Mouse (Mus musculus): ENCODE measurements around the gene Rsph9.

Rsph9 gene

DNA sequence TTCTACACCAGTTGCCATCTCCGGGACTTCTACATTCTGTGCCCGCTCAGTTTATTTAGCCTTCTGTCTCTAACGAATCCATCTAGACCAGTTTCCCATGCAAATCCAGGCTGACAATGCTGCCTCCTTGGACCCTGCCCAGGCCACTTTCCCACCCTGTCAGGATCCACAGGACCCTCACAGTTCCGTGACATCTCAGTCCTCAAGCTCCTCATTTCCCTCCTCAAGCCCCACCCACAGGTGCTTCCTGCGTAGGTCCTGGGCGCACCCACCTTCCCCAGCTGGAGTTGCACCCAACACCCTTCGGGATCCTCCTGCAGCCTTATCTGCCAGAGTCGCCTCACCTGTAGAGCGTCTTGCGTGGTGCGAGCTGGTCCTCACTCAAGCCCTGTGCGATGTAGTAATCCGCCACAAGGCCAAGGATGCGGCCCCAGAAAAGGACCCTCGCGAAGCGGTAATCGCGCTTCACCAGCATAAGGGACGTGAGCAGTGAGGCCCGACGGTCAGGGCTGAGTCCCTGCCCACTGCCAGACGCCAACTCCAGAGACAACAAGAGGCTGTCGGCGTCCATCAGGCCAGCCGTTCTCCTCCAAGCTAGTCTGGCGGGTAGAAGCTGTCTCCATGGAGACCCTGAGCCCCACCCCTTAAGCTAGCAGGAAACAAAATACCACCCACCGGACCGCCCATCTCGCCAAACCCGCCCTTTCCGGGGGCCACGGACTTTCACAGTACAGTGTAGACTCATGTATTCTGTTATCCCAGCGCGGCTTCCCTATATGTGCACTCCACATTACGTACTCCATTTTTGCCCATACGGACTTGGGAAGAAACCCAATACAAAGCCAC is at the start of gene Rsph9:
Gene Rsph9 (minus strand): TSS at position 639 of the 846 bp plus-strand sequence.
- DNase-seq: peak; percentile 91 to 94

- DNase-seq: no peak
Observed at GRCm38 (mm10) chr17:46188829-46189228, 44.8 kb upstream of the Rsph9 start.

GRCm38 (mm10) chr17:46182273-46182672 is 38.3 kb upstream of the Rsph9 start:
- no peak for DNase-seq

DNA sequence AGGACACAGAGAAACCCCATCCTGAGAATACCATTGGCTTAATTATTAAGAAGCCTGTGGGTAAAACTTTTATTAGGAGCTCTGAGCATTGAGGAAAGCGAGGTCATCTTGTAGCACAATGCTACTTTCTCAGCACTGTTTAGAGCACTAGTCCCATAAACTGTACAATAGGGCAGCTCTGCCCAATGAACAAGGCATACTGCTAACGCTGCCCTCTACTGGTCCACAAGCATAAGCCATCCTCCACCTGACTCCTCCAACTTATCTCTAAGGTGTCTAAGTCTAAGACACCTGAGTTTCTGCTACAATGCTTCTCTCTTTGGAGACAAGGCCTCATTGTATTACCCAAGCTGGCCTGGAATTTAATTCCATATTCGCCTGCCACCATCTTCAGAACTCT is 26.5 kb upstream of the Rsph9 start:
- DNase-seq: peak in 1 of 2 experiments; percentile 31

DNA sequence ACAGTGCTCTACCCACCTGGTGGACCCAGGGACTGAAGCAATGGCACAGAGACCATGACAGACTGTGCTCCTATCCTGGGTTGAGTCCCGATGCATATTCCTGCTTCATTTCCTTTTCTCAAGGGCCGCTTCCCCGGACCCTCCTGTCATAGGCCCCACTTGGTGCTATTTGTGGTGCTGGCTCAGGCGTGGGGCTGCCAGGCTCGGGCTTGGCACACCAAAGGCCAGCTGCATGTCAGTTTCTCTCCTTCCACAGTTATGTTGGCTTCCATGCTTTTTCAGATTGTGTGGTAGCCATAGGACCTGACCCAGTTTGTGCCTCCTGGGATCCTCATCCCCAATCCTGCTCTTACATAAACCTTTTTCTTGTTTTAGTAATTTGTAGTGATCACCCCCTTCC is 24.8 kb upstream of the Rsph9 start:
- DNase-seq: no peak

DNA sequence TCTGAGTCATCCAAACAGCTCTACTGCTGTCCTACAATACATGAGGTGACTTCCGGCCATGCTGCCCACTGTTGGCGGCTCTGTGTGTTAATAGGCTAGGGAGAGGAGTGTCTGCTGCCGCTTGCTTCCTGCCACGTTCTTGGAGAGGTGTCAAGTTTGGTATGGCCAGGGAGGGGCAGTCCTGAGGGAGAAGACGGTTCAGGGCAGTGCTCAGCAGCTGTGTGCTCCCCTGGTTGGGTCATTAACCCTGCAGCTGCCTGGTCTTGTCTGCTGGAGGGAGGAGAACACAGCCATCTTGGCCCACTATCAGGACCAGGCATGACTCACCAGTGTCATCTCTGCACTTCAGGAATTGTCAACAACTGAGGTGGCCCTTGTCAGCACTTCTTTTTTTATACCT is 24.3 kb upstream of the Rsph9 start:
- DNase-seq: no peak

DNA sequence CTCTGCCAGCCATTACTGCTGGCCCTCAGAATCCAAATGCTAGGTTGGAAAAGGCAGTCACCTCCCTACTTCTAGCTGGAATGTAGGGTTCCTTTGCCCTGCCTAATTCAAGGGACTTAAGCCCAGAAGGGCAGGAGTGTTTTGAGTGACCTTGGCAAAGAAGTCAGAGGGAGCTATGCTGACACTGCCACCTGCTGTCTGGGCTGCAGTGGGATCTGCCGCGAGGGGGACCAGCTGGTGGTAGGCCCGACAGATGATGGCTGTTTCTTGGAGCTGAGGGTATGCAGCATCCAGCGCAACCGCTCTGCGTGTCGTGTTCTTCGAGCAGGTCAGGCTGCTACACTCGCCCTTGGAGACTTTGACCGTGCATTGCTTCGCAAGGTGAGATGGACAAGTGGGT is 23.0 kb upstream of the Rsph9 start:
- no peak for DNase-seq

GRCm38 (mm10) chr17:46166270-46166669 is 22.3 kb upstream of the Rsph9 start:
- no peak for DNase-seq

DNA sequence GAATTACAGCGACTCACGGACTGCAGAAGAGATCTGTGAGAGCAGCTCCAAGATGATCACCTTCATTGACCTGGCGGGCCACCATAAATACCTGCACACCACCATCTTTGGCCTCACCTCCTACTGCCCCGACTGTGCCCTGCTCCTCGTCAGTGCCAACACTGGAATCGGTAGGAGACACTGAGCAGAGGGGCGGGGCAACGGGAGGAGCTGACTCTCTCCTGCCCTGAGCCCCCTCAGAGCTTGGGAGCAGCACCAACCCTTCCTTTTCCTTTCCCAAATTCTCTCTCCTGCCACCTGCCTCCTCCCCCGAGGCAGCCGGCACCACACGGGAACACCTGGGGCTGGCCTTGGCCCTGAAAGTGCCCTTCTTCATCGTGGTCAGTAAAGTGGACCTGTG is 21.4 kb upstream of the Rsph9 start:
- no peak for DNase-seq

DNA sequence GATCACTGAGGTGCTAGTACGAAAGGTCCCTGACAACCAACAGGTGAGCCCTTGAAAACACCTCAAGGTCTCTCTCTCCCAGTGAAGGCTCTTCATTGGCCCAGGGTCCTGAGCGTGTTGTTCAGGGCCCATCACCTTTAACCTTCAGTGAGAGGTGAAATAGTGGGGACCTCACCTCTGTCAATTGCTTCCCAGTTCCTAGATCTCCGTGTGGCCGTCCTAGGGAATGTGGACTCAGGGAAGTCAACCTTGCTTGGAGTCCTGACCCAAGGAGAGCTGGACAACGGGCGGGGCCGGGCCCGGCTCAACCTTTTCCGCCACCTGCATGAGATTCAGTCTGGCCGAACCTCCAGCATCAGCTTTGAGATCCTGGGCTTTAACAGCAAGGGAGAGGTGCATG is 20.8 kb upstream of the Rsph9 start:
- DNase-seq: no peak

DNA sequence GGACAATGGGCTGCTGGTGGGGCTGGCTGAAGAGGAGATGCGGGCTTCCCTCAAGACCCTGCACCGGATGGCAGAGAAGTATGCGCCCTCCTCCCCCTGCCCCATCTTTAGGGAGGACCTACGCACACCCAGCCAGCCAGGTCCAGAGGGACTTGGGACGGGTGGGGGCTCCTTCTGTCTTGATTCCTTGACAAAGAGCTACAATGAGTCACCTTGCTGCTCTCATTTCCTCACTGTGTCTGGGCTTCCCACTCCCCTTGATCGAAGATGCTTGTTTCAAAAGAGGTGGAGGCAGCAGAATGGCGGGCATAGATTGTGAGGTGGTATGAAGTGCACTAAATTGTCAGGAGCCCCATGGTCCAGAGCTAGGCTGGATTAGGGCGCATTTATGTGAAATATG is 20.3 kb upstream of the Rsph9 start:
- DNase-seq: no peak

DNA sequence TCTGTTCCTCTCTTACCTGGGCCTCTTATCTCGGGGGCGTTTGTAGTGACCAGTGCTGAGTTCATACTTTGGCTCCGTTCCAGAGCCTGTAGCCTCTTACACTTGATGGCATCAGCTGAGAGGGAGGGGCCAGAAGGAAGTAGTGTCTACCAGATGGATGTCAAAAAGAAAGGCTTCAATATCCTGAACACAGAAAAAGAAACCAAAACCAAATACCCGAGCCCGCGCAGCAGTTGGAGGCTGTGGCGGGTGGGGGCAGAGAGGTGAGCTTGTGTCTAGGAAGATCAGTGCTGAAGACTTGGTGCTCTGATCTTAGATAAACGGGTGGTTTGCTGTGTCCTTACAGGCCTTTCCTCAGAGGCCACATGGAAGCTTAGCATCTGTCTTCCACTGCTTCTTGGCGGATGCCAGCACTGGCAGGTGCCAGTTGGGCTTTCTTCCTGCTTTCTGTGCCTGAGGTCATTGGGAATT is 19.0 kb upstream of the Rsph9 start:
- DNase-seq: peak; percentile 67 to 81

DNA sequence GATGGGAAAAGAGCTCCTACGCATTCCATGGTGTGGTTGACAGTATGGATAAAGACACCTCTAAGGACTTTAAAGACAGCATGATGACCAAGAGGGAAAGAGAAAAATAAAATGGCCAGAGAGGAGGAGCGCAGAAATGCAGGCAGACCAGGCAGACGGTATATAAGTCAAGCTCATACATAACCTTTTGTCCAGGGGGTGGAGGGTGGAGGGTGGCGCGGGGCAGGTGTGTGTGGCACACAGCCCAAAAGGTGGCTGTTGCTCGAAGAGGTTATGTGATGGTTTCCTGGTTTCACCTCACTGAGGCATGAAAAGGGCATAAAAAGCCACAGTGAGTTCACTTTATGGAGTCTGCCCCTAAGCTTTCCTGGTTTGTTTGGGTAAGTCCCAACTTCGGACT is 18.5 kb upstream of the Rsph9 start:
- no peak for DNase-seq

- DNase-seq: no peak
Observed at GRCm38 (mm10) chr17:46161710-46162109, 17.7 kb upstream of the Rsph9 start.

DNA sequence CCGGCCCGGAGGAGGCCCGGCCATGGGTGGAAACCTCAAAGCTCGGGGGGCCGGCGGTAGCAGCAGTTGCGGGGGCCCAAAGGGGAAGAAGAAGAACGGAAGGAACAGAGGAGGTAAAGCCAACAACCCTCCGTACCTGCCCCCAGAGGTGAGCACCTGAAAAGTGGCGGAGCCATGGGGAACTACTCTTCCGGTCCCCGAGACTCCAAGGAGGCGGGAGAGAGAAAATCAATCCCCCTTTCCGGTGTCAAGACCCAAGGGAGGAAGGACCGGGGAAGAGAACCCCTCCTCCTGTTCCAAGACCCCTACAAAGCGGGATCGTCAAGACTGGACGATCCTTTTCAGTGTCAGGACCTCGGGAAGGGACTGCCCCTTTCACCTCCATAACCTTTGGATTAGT is 17.2 kb upstream of the Rsph9 start:
- DNase-seq: peak in 1 of 2 experiments; percentile 49

GRCm38 (mm10) chr17:46160686-46161085 is 16.7 kb upstream of the Rsph9 start, which contains the start of gene Gtpbp2:
Gtpbp2 (plus strand) TSS chr17:46161032.
- peak; percentile 98 to 99 for DNase-seq

- peak; percentile 95 to 96 for DNase-seq
Observed at GRCm38 (mm10) chr17:46160090-46160662, 16.2 kb upstream of the Rsph9 start.

- DNase-seq: no peak
Observed at GRCm38 (mm10) chr17:46159236-46159635, 15.2 kb upstream of the Rsph9 start.

DNA sequence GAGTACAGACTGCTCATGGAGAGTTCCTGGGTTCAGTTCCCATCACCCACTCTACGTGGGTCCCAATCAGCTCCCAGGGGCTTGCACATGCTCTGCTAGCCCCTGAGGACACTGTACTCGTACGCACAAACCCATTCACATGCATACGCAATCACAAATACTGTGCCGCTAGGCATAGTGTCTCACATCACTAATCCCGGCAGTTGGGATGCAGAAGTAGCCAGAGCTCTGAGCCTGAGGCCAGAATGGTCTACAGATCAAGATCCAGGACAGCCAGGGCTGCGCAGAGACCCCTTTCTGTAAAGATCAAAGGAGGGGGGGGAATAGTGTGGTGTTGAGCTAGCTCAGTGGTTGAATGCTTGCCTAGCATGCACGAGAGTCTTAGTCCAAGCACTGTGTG is 13.1 kb upstream of the Rsph9 start:
- no peak for DNase-seq

DNA sequence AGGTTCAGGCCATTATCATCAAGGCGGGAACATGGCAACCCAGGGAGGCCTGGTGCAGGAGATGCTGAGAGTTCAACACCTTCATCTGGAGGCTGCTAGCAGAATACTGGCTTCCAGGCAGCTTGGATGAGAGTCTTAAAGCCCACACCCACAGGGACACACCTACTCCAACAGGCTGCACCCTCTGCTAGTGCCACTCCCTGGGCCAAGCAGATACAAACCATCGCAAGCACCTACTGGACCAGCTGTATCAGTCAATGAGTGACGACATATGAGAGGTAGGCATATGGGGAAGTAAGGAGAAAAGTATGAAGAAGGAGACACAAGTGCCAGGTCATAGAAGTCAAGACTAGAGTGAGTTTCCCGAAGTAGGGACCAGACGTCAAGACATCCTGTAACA is 12.7 kb upstream of the Rsph9 start:
- no peak for DNase-seq

DNA sequence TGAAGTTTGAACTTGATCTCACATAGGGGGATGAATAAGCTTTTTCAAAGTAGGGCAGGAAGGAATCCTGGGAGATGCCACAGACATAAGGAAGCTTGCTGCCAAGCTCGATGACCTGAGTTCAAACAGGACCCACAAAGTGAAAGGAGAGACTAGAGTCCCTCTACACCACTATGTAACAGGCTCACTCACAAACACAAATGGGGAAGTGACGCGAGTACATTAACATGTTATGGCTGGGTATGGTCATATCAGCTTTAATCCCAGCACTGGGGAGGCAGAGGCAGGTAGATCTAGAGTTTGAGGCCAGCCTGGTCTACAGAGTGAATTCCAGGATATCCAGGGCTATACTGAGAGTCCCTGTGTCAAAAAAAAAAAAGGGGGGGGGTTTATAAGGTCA is 10.3 kb upstream of the Rsph9 start:
- no peak for DNase-seq

- DNase-seq: peak; percentile 93 to 95
Observed at GRCm38 (mm10) chr17:46152847-46153782, 9.1 kb upstream of the Rsph9 start, which contains the start of gene Mad2l1bp. Mad2l1bp (minus strand) TSS chr17:46153553.

DNA sequence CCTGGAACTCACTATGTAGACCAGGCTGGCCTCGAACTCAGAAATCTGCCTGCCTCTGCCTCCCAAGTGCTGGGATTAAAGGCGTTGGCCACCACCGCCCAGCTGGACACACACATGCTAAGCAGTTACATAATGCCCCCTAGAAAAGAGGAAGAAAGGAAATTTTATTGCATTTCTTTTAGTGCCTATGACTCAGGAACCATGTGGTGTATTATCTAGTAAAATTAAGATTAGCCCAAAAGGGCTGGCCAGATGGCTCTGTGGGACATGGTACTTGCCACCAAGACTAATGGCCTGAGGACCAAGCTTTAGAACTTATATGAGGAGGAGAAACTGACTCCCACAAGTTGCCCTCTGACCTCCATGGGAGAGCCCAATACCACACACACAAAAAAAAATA is 4.1 kb downstream of the Rsph9 start:
- DNase-seq: no peak

All from lung, adult 18-20 months (tissue).